Mouse (Mus musculus): ENCODE data around the gene U90926. TPM values are rescaled to one million over a fixed set of nuclear protein-coding genes. Genes with fewer than 3 reads are reported as not detected.

U90926 gene
- total RNA-seq (2021) = not detected
- long read RNA-seq, experiment 1 = 0 reads
- long read RNA-seq, experiment 2 = 0 reads

- intact Hi-C loops (cut with DNase I) = no loop called here
- DNase-seq = no peak
Observed at GRCm38 (mm10) chr5:92215308-92215707, at the start of gene U90926. Gene U90926 (minus strand): TSS chr5:92215408.

- intact Hi-C loops (cut with DNase I) = no loop called here
- no peak for DNase-seq
Observed at GRCm38 (mm10) chr5:92263761-92264359, 48.7 kb upstream of the U90926 start.

DNA sequence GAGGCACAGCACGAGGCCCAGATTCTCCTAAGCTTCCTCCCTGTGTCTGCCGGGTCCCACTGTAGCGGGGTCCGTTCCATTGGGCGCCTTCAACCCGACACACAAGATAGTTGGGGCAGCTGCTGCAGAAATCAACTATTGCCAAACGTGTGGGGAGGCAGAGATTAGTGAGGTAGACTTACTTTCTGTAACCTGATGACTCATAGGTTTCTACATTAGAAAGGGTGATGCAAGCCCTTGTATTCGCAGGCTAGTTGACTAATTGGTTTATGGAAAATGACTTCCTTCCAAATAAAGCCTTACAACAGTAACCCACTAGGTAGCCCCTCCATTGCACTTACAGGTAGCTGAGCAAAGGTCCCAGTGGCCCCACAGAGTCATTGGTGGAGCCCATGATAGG is 47.4 kb upstream of the U90926 start:
- intact Hi-C loops (cut with DNase I) = no loop called here
- DNase-seq = no peak

DNA sequence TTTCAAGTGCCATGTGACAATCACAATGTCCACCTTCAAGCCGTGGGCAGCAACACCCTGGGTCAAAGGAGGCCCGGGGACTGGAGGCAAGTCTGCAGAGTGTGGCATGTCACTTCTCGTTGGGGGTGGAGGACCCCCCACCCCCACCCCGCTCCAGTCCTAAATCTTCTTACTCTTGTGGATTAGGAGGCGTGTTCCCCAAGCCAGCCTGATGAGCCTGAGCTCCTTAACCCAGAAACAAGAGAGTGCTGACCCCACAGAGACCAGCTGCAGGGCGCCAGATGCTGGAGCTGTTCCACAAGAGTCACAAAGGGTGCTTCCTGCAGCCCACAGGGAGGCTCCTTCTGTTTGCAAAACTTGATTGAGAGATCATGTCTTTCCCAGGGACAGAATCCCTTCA is 41.0 kb upstream of the U90926 start, which contains the start of gene Ppef2:
Ppef2 (minus strand) TSS at position 61 of the 400 bp plus-strand sequence.
- DNase-seq = no peak
- intact Hi-C loops (cut with DNase I) = no loop called here

- intact Hi-C loops (cut with DNase I) = no loop called here
- DNase-seq = no peak
Observed at GRCm38 (mm10) chr5:92254476-92254875, 39.3 kb upstream of the U90926 start.

DNA sequence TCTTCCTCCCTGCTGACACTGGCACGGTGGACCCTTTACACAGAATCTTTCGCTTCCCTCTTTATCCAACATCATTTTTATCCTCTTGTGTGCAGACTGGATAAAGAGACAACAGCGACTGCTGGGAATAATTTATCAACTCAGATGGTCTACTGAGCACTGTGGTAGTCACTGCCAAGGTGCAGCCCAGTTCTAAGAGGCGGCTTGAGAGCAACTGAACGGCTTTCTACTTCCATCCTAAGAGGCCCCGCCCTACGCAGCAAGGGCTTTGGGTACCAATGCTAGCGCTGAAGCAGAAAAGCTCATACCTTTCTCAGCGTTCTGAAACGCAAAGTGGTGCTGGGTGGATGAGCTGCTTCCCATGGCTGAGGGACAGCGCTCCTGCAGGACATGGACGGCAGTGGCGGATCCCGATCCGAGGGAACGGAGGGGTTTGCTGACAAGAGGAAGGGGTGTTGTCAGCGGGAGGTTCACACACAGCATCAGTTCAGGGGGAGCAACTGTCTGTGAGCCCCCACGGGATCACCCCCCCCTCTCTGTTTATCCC is 37.7 kb upstream of the U90926 start:
- intact Hi-C loops (cut with DNase I) = no loop called here
- no peak for DNase-seq

DNA sequence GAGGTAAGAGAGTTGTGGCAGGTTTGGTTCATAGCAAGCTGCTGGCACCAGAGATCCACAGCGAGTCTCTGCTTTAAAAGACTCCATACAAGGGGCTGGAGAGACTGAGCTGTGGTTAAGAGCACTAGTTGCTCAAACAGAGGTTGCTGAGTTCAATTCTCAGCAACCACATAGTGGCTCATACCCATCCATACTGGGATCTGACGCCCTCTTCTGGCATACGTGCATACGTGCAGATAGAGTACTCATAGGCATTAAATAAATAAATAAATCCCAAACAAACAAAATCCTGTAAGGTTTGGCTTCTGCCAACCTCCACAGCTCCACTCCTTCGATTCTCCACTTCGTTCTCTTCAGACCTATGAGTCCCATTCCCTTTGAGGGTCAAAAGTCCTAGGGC is 36.8 kb upstream of the U90926 start:
- no peak for DNase-seq
- intact Hi-C loops (cut with DNase I) = no loop called here

- intact Hi-C loops (cut with DNase I) = no loop called here
Observed at GRCm38 (mm10) chr5:92248614-92249013, 33.4 kb upstream of the U90926 start.

GRCm38 (mm10) chr5:92245483-92245882 is 30.3 kb upstream of the U90926 start:
- DNase-seq = no peak
- intact Hi-C loops (cut with DNase I) = no loop called here

More at GRCm38 (mm10) chr5:92248614-92249013, 33.4 kb upstream of the U90926 start:
- DNase-seq = no peak

DNA sequence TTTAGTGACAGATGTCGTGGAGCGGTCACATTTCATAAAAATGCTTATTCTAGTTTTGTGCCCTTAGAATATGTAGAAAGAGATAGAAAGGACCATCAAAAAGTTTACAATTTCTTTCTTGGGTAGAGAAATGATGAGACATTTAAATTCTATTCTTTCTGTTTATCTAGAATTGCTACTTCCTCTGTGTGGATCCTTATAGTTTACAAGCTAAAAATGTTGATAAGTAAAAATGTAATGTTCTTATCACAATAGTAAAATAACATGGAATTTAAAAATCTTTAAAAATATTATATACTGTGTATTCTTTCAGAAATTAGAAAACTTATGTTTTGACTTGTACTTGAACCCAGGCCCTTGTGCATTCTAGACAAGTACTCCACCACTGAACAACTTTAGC is 29.7 kb upstream of the U90926 start:
- DNase-seq = no peak
- intact Hi-C loops (cut with DNase I) = no loop called here

DNA sequence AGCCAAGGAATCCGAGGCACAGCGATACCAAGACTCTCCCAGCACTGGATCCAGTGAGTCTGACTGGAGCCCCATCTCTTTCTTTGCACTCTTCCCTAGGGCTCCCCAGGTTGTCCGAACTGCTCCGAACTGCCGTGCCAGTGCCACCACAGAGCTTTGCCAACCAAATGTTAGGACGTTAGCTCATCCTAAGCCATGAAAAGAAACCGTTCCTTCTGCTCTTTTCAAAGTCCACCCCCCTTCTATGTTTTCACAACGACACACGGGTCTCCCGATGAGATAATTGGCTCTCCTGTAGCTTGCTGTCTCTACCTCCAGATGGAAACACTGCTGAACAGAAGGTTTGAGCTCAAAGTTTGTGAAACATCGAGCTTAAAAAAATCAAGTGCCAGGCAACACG is 25.6 kb upstream of the U90926 start:
- intact Hi-C loops (cut with DNase I) = no loop called here
- no peak for DNase-seq

DNA sequence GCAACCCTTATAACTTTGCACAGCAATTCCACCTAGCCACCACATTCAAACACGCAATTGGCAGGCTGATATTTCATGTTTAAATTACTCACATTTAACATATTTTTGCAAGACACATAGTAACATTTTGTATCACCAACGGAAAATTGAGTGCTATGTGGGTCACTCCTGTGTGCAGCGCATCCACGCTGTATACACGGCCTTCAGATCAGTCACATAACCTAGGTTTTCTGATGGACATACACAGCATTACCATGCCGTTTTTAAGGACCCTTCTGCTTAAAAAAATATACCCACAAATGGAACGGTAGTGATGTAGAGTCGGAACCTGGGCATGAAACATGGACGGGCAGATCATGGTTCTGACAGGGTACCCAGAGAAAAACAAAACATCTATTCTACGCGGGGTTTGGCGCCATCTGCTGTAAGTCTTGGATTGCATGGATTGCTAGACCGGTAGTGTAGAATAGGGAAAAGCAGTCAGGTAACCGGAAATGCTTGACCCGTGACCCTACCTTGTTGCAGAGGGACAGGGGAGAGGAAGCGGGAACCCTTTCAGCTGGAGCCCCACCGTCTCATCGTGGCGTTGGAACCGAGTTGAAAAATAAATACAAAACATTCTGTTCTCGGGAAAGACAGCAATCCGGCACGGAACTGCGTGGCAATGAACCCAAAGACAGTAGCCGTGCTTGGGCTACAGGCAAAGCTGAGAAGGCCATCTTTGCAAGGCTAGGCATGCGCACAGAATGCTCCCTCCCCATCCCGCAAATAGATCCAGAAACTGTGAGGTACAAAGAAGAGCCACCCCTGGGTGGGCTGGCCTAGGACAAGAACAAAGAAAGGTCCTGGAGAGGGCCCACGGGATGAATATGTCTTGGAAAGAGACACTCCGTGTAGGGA is 24.4 kb upstream of the U90926 start:
- intact Hi-C loops (cut with DNase I) = loop anchor here (5.0 kb wide), 1 partner anchor 42 kb away; no protein-coding TSS in a partner anchor

GRCm38 (mm10) chr5:92234939-92235557 is 19.8 kb upstream of the U90926 start:
- intact Hi-C loops (cut with DNase I) = loop anchor here (5.0 kb wide), 1 partner anchor 38 kb away; no protein-coding TSS in a partner anchor
- DNase-seq = no peak

More for the DNA sequence above, 24.4 kb upstream of the U90926 start:
- peak; percentile 44 to 53 for DNase-seq

- intact Hi-C loops (cut with DNase I) = no loop called here
- no peak for DNase-seq
Observed at GRCm38 (mm10) chr5:92233366-92233765, 18.2 kb upstream of the U90926 start.

- intact Hi-C loops (cut with DNase I) = no loop called here
- DNase-seq = no peak
Observed at GRCm38 (mm10) chr5:92231836-92232235, 16.6 kb upstream of the U90926 start.

DNA sequence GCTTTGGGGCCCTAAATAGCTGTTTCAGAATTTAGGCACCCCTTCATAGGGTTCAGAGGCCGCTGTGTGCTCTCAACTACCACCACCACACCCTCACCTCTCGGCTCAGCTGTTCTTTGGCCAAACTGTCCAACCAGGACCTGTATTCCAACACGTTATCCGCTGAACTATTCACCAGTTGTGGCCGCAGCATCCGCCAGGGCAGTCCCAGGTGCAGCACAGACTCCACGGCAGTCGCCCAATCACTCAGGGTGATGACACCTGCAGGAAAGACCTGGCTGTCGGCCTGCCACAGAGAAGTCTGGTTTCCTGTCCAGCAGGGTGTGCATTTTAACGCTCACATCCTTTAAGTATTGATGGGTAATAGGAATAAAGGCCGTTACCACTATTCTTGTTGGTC is 15.1 kb upstream of the U90926 start:
- intact Hi-C loops (cut with DNase I) = no loop called here
- no peak for DNase-seq

- intact Hi-C loops (cut with DNase I) = no loop called here
- DNase-seq = no peak
Observed at GRCm38 (mm10) chr5:92229514-92229913, 14.3 kb upstream of the U90926 start.

DNA sequence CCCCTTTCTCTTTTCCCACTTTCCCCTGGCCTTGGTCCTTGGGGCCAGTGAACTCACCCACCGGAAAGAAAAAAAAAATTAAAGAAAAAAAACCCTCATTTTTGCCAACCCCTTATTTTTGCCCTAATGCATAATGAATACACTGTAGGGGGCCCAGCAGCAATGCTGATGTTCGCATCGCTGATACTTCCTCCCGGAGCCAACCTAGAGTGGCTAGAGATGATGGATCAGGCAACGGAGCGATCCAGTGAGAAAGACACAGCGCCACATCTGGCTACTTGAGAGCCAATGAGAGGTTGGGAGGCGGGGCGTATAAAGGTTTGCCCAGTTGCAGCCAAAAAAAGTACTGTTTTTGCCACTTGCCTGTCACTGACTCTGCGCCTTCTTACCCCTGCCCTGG is 13.6 kb upstream of the U90926 start:
- intact Hi-C loops (cut with DNase I) = no loop called here
- no peak for DNase-seq

- DNase-seq = no peak
- intact Hi-C loops (cut with DNase I) = no loop called here
Observed at GRCm38 (mm10) chr5:92227782-92228181, 12.6 kb upstream of the U90926 start.

DNA sequence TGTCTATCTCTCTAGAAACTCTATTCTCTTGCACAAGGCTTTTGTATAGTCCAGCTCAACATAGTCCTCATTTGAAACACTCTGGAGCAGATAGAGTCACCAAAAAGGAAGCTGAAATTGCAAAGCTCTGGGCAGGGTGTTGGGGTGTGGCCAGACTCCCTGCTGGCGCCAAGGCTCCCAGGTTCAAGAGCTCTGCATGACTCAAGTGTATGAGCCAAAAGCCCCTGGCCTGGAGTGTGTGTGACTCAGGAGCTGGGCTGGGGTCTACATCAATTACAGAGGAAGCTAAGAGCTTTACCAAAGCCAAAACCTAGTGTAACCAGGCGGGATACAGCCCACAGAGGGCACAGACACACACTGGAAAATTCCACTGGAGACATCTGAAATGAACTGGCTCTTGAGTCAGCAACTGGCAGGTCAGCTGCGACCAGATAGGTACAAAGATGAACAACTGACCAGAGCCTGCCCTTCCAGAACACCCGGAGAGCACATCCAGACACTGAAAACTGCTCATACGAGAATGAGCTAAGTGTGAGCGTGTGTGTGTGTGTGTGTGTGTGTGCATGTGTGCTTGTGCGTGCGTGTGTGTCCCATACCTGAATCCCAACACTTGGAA is 5.2 kb upstream of the U90926 start:
- intact Hi-C loops (cut with DNase I) = no loop called here
- no peak for DNase-seq

GRCm38 (mm10) chr5:92219826-92220225 is 4.6 kb upstream of the U90926 start:
- no peak for DNase-seq
- intact Hi-C loops (cut with DNase I) = no loop called here
